Mouse (Mus musculus) ES-E14 (cell line): Measurements from ENCODE around the gene Sntb2.

Source experiments
- CHD2 ChIP-seq: IDR thresholded peaks from 2 replicates; pipeline ENCODE4 v1.6.1; 2014; ENCODE audit warnings: mild to moderate bottlenecking, low read depth, low read length, inconsistent platforms
- HCFC1 ChIP-seq: IDR thresholded peaks from 2 replicates; pipeline ENCODE4 v1.6.1; 2012; ENCODE audit warnings: low read length, inconsistent platforms, borderline replicate concordance; ENCODE audit not compliant: insufficient read depth
- MAFK ChIP-seq: IDR thresholded peaks from 2 replicates; pipeline ENCODE4 v1.6.1; 2014; ENCODE audit warnings: mild to moderate bottlenecking, low read depth, low read length, inconsistent platforms; ENCODE audit not compliant: insufficient read depth
- ZC3H11A ChIP-seq: IDR thresholded peaks from 2 replicates; pipeline ENCODE4 v1.6.1; 2012; ENCODE audit warnings: low read depth, mild to moderate bottlenecking, inconsistent platforms, low read length, borderline replicate concordance
- ZNF384 ChIP-seq: IDR thresholded peaks from 2 replicates; pipeline ENCODE4 v1.6.1; 2012; ENCODE audit warnings: low read depth, low read length, inconsistent platforms

GRCm38 (mm10) chr8:106935899-106936477, 438 bp downstream of the Sntb2 start:
- TF ChIP-seq CHD2 (no peak), HCFC1 (no peak), MAFK (no peak), ZC3H11A (no peak), ZNF384 (no peak)
